Mouse (Mus musculus): ENCODE results near the gene Runx2. TPM values are rescaled to one million over a fixed set of nuclear protein-coding genes. Genes with fewer than 3 reads are reported as not detected.
A peak's percentile ranks its signal among the peaks of the same experiment; 100 is the strongest.

The Runx2 gene
- polyA plus RNA-seq, 1 experiment = 7.7 TPM

- H3K27ac ChIP-seq (ENCODE audit: insufficient read depth, low read length) = no peak overlapping the region
- TF ChIP-seq CTCF (IDR thresholded peaks at IDR 0.05; ENCODE audit: extremely low read depth, insufficient read depth, low read length) (no peak), POLR2A (IDR thresholded peaks at IDR 0.05; ENCODE audit: extremely low read depth, insufficient read depth, low read length) (no peak)
- H3K4me3 ChIP-seq (ENCODE audit: insufficient read depth, low read length) = no peak overlapping the region
Observed at GRCm38 (mm10) chr17:44554941-44555340, 259.7 kb downstream of the Runx2 start.

GRCm38 (mm10) chr17:44549551-44549950, 265.0 kb downstream of the Runx2 start:
- no peak overlapping the region for H3K27ac ChIP-seq (ENCODE audit: insufficient read depth, low read length)
- H3K4me3 ChIP-seq (ENCODE audit: insufficient read depth, low read length) = no peak overlapping the region
- H3K4me1 ChIP-seq (ENCODE audit: control insufficient read depth, insufficient read depth, low read length) = no peaks in the 10 kb centered on the region
- TF ChIP-seq CTCF (IDR thresholded peaks at IDR 0.05; ENCODE audit: extremely low read depth, insufficient read depth, low read length) (no peak), POLR2A (IDR thresholded peaks at IDR 0.05; ENCODE audit: extremely low read depth, insufficient read depth, low read length) (no peak)

More at GRCm38 (mm10) chr17:44554941-44555340, 259.7 kb downstream of the Runx2 start:
- H3K4me1 ChIP-seq (ENCODE audit: control insufficient read depth, insufficient read depth, low read length) = no peaks in the 10 kb centered on the region

DNA sequence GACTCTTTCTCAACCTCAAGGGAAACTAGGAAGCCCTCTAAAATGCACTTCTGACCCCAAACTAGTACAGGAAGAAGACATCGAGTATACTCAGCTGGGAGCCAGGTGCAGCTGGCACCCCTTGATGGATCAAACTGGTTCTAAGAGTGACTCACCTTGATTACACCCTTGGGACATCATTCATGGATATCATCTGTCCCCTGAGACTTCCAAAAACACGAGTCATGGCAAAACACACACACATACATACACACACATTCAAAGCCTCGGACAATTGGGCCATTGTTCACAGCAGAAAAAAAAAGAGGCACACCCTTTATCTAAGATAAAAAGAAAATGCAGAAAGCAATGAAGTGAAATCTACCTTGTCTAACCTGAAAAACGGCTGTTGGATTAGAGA, 266.7 kb downstream of the Runx2 start:
- Histone ChIP-seq H3K27ac (ENCODE audit: insufficient read depth, low read length) (no peak overlapping the region), H3K4me1 (ENCODE audit: control insufficient read depth, insufficient read depth, low read length) (no peaks in the 10 kb centered on the region), H3K4me3 (ENCODE audit: insufficient read depth, low read length) (no peak overlapping the region)
- TF ChIP-seq CTCF (IDR thresholded peaks at IDR 0.05; ENCODE audit: extremely low read depth, insufficient read depth, low read length) (no peak), POLR2A (IDR thresholded peaks at IDR 0.05; ENCODE audit: extremely low read depth, insufficient read depth, low read length) (no peak)

DNA sequence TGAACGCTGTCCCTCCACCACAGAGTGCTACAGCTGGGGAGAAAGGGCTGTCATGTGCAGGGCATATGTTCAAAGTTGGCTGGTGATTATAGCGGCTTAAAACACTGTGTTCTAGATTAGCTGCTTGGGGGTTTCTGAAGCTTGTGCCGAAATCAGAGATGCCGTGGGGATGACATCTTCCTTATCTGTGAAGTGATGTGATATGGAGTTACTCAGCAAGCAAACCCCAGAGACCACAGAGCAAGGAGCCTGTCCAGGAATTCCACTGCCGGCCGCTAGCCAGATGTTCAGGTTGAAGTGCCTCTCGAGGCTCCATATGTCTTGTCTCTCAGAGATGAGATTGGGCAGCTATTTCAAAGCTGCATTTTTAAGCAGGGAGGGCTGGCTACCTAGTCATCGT, 267.8 kb downstream of the Runx2 start:
- no peak overlapping the region for H3K4me3 ChIP-seq (ENCODE audit: insufficient read depth, low read length)
- H3K4me1 ChIP-seq (ENCODE audit: control insufficient read depth, insufficient read depth, low read length) = no peaks in the 10 kb centered on the region
- H3K27ac ChIP-seq (ENCODE audit: insufficient read depth, low read length) = no peak overlapping the region
- TF ChIP-seq POLR2A (IDR thresholded peaks at IDR 0.05; ENCODE audit: extremely low read depth, insufficient read depth, low read length) (no peak), CTCF (IDR thresholded peaks at IDR 0.05; ENCODE audit: extremely low read depth, insufficient read depth, low read length) (no peak)

DNA sequence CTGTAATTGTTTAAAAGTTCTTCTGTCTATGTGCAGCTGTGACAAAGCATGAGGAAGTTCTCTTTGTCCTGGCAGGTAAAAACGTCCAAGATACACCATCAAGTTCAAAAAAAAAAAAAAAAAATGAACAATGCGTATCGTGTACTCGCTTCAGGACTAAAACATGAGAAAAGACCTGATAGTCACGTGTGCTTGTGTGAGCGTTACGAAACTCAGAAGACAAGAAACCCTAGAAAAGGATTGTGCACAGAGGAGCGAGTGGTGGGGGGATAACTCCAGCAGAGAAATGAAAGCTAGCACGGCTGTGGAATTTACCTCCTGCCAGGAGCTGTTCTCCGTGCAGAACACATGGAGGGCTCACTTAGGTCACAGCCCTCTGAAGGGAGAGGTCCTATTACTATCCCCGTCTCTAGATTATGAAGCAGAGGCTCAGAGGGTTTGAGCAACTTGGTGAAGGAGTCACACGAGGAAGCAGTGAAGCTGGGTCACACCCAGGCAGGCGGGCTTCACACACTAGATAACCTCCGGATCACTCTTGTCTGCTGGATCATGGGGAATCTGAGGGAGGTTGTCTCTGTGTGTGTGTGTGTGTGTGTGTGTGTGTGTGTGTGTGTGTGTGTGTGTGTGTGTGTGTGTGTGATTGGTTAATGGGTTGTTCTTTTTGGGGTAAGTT, 269.3 kb downstream of the Runx2 start:
- H3K27ac ChIP-seq (ENCODE audit: insufficient read depth, low read length) = no peak overlapping the region
- no peak overlapping the region for H3K4me3 ChIP-seq (ENCODE audit: insufficient read depth, low read length)
- H3K4me1 ChIP-seq (ENCODE audit: control insufficient read depth, insufficient read depth, low read length) = no peaks in the 10 kb centered on the region
- no peak for TF ChIP-seq CTCF (IDR thresholded peaks at IDR 0.05; ENCODE audit: extremely low read depth, insufficient read depth, low read length)
- TF ChIP-seq POLR2A (IDR thresholded peaks at IDR 0.05; ENCODE audit: extremely low read depth, insufficient read depth, low read length) = no peak

GRCm38 (mm10) chr17:44542706-44543105, 271.9 kb downstream of the Runx2 start:
- Histone ChIP-seq H3K4me3 (ENCODE audit: insufficient read depth, low read length) (no peak overlapping the region), H3K4me1 (ENCODE audit: control insufficient read depth, insufficient read depth, low read length) (no peaks in the 10 kb centered on the region; the same call in none of the 2 replicates), H3K27ac (ENCODE audit: insufficient read depth, low read length) (no peak overlapping the region)
- TF ChIP-seq CTCF (IDR thresholded peaks at IDR 0.05; ENCODE audit: extremely low read depth, insufficient read depth, low read length) (no peak), POLR2A (IDR thresholded peaks at IDR 0.05; ENCODE audit: extremely low read depth, insufficient read depth, low read length) (no peak)

DNA sequence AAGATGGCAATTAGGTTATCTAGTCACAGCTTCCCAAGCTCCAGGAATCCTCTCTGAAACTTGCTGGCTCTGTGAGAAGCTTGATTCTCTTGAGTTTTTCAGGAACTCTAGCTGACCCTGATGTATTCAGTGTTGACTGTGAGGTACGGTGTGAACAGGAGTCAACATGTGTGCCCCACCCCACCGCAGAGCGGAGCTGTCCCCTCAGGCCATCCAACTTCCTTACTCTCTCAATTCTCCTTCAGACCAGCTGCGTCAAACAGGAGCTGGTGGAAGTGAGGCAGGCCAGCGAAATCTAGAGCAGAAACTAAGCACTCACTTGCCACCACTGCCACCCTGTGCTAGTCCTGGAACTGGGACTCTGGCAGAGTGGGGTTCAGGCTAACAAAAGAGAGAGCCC, 273.9 kb downstream of the Runx2 start:
- H3K4me3 ChIP-seq (ENCODE audit: insufficient read depth, low read length) = no peak overlapping the region
- H3K4me1 ChIP-seq (ENCODE audit: control insufficient read depth, insufficient read depth, low read length) = no peaks in the 10 kb centered on the region; the same call in none of the 2 replicates
- TF ChIP-seq CTCF (IDR thresholded peaks at IDR 0.05; ENCODE audit: extremely low read depth, insufficient read depth, low read length) = no peak
- no peak overlapping the region for H3K27ac ChIP-seq (ENCODE audit: insufficient read depth, low read length)

- TF ChIP-seq CTCF (IDR thresholded peaks at IDR 0.05; ENCODE audit: extremely low read depth, insufficient read depth, low read length) = no peak
- TF ChIP-seq POLR2A (IDR thresholded peaks at IDR 0.05; ENCODE audit: extremely low read depth, insufficient read depth, low read length) = no peak
- H3K4me3 ChIP-seq (ENCODE audit: insufficient read depth, low read length) = no peak overlapping the region
- H3K4me1 ChIP-seq (ENCODE audit: control insufficient read depth, insufficient read depth, low read length) = no peaks in the 10 kb centered on the region; the same call in none of the 2 replicates
- no peak overlapping the region for H3K27ac ChIP-seq (ENCODE audit: insufficient read depth, low read length)
Observed at GRCm38 (mm10) chr17:44538921-44539320, 275.7 kb downstream of the Runx2 start.

DNA sequence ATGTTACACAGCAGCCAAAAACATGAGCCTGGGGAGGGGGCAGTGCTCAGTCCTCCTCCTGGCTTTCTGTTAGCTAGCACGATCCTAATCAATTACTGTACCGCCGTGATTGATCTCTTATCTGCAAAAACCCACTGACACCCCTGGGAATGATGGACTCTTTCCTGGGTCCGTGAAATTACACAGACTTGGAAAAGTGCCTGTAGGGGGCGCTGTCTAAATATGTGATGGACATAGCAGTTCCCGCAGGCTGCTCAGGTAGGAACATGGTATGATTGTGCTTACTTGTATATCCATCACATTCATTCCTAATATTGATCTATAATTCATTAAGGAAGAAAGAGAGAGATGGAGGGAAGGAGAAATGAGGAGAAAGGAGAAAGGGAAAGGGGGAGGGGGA, 284.6 kb downstream of the Runx2 start:
- peak; percentile 31 for TF ChIP-seq CTCF (IDR thresholded peaks at IDR 0.05; ENCODE audit: extremely low read depth, insufficient read depth, low read length)
- TF ChIP-seq POLR2A (IDR thresholded peaks at IDR 0.05; ENCODE audit: extremely low read depth, insufficient read depth, low read length) = no peak
- no peaks in the 10 kb centered on the region for H3K4me1 ChIP-seq (ENCODE audit: control insufficient read depth, insufficient read depth, low read length)
- H3K4me3 ChIP-seq (ENCODE audit: insufficient read depth, low read length) = no peak overlapping the region
- no peak overlapping the region for H3K27ac ChIP-seq (ENCODE audit: insufficient read depth, low read length)

GRCm38 (mm10) chr17:44528617-44529016, 286.0 kb downstream of the Runx2 start:
- H3K27ac ChIP-seq (ENCODE audit: insufficient read depth, low read length) = no peak overlapping the region
- no peaks in the 10 kb centered on the region for H3K4me1 ChIP-seq (ENCODE audit: control insufficient read depth, insufficient read depth, low read length)
- no peak overlapping the region for H3K4me3 ChIP-seq (ENCODE audit: insufficient read depth, low read length)
- no peak for TF ChIP-seq POLR2A (IDR thresholded peaks at IDR 0.05; ENCODE audit: extremely low read depth, insufficient read depth, low read length)
- no peak for TF ChIP-seq CTCF (IDR thresholded peaks at IDR 0.05; ENCODE audit: extremely low read depth, insufficient read depth, low read length)
